11 mouse cellular contexts compared by ENCODE assay signal in the genomic region with DNA sequence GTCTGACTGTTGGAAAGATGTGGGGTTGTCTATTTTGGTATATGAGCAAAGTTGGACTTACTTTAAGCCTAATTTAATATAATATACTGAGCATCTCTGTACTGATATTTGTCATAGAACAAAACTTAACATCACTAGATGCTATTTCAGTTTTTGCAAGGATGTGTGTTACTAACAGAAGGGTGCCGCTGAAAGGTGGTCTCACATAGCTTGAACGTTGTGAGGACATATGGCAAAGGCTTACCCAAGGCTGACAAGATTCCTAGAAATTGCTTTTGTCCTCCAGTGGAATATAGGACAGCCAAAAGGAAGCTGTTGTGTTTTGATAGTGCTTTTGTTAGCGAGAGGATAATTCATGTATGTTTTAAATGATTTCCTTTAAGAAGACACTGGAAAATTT. TPM values are rescaled to one million over a fixed set of nuclear protein-coding genes. Genes with fewer than 3 reads are reported as not detected.
DNase-seq lines count a peak whose midpoint lies in the region; ATAC-seq and TF ChIP-seq lines count a peak whose summit lies in the region.
"Had no signal": no experiment of that assay in that cellular context is flagged by ENCODE, and none has a peak within 500 bp of the region (broad histone marks: within the 10 kb centered on the region; RNA-seq: fewer than 3 reads in every experiment).

No protein-coding gene starts in this region.

- H3K9ac ChIP-seq in stomach, embryonic 14.5 days (replicated peaks; ENCODE audit: low read depth, low read length): no peak overlapping the region
- no peak overlapping the region for H3K9ac ChIP-seq in stomach, postnatal 0 days (ENCODE audit: low read length)
- no peak overlapping the region for H3K9ac ChIP-seq in intestine, embryonic 15.5 days
- no peak overlapping the region for H3K9ac ChIP-seq in stomach, embryonic 16.5 days (ENCODE audit: low read length)
- H3K9ac ChIP-seq: liver, embryonic 15.5 days had no signal

- DNase-seq in heart, embryonic 10.5 days (ENCODE audit: low spot score): no peak
- no peak for DNase-seq in heart, postnatal 4 days
- DNase-seq in stomach, postnatal 0 days (ENCODE audit: low spot score): no peak
- DNase-seq in adipocyte (ENCODE audit: low spot score): no peak
- DNase-seq in spleen, postnatal 10 days (ENCODE audit: low spot score in 2 of 2): no peak
- DNase-seq: B cell, adult 2 months; cerebellum, adult 18-20 months had no signal

- no peaks in the 10 kb centered on the region for H3K9me3 ChIP-seq in heart, embryonic 10.5 days
- H3K9me3 ChIP-seq in stomach, embryonic 14.5 days (ENCODE audit: control insufficient read depth, low read depth, low read length): no peaks in the 10 kb centered on the region
- no peaks in the 10 kb centered on the region for H3K9me3 ChIP-seq in stomach, postnatal 0 days (ENCODE audit: control insufficient read depth, low read length)
- H3K9me3 ChIP-seq in intestine, embryonic 15.5 days: no peaks in the 10 kb centered on the region
- no peaks in the 10 kb centered on the region for H3K9me3 ChIP-seq in stomach, embryonic 16.5 days (replicated peaks; ENCODE audit: control insufficient read depth, low read length)
- H3K9me3 ChIP-seq: liver, embryonic 15.5 days had no signal

- WGBS in heart, embryonic 10.5 days: 62% methylated on average over 3 of the region's 3 CpGs
- WGBS in stomach, embryonic 14.5 days: 73% methylated on average over 3 of the region's 3 CpGs
- 73% methylated on average over 3 of the region's 3 CpGs for WGBS in stomach, postnatal 0 days
- WGBS in intestine, embryonic 15.5 days: 64% methylated on average over 3 of the region's 3 CpGs
- 64% methylated on average over 3 of the region's 3 CpGs for WGBS in stomach, embryonic 16.5 days

- no peak for ATAC-seq in stomach, embryonic 14.5 days (ENCODE audit: insufficient number of reproducible peaks, insufficient read depth, low FRiP score, low read depth)
- ATAC-seq in stomach, postnatal 0 days (ENCODE audit: low FRiP score, low TSS enrichment): no peak
- ATAC-seq in intestine, embryonic 15.5 days: no peak
- ATAC-seq in stomach, embryonic 16.5 days (ENCODE audit: insufficient read depth, low FRiP score): no peak

- TF ChIP-seq EP300 in stomach, postnatal 0 days (optimal IDR thresholded peaks at IDR 0.05): no peak

- H3K27me3 ChIP-seq in heart, embryonic 10.5 days (ENCODE audit: insufficient read depth, poor library complexity, severe bottlenecking): no peaks in the 10 kb centered on the region
- no peaks in the 10 kb centered on the region for H3K27me3 ChIP-seq in stomach, embryonic 14.5 days (ENCODE audit: control insufficient read depth, insufficient read depth, low read length)
- H3K27me3 ChIP-seq in stomach, postnatal 0 days (ENCODE audit: control insufficient read depth, insufficient read depth, low read length): no peaks in the 10 kb centered on the region
- no peaks in the 10 kb centered on the region for H3K27me3 ChIP-seq in intestine, embryonic 15.5 days (replicated peaks)
- no peaks in the 10 kb centered on the region for H3K27me3 ChIP-seq in stomach, embryonic 16.5 days (ENCODE audit: control insufficient read depth, insufficient read depth, low read length)

- no peak for TF ChIP-seq CTCF in stomach, postnatal 0 days (IDR thresholded peaks at IDR 0.05; ENCODE audit: low read depth)

- peak overlapping the region; percentile 12; the same call in 1 of the 2 replicates for H3K4me2 ChIP-seq in stomach, embryonic 14.5 days (replicated peaks; ENCODE audit: low read depth, low read length)
- no peak overlapping the region for H3K4me2 ChIP-seq in stomach, postnatal 0 days (replicated peaks; ENCODE audit: low read depth)
- peak overlapping the region; percentile 36 for H3K4me2 ChIP-seq in intestine, embryonic 15.5 days (replicated peaks)
- peak overlapping the region; percentile 40 for H3K4me2 ChIP-seq in stomach, embryonic 16.5 days (ENCODE audit: low read depth, low read length)
- H3K4me2 ChIP-seq: liver, embryonic 15.5 days had no signal

- no peak overlapping the region for H3K27ac ChIP-seq in heart, embryonic 10.5 days
- H3K27ac ChIP-seq in stomach, embryonic 14.5 days (ENCODE audit: low read length): no peak overlapping the region
- no peak overlapping the region for H3K27ac ChIP-seq in stomach, postnatal 0 days (replicated peaks)
- H3K27ac ChIP-seq in intestine, embryonic 15.5 days: no peak overlapping the region
- H3K27ac ChIP-seq in stomach, embryonic 16.5 days (ENCODE audit: low read length): no peak overlapping the region
- H3K27ac ChIP-seq: liver, embryonic 15.5 days had no signal

- H3K4me1 ChIP-seq in heart, embryonic 10.5 days: peaks cover 27% of the 10 kb centered on the region
- H3K4me1 ChIP-seq in stomach, embryonic 14.5 days (ENCODE audit: control insufficient read depth, insufficient read depth, low read length): peaks cover 3% of the 10 kb centered on the region; the same call in 1 of the 2 replicates
- peaks cover 6% of the 10 kb centered on the region; the same call in 1 of the 2 replicates for H3K4me1 ChIP-seq in stomach, postnatal 0 days (replicated peaks; ENCODE audit: control insufficient read depth, insufficient read depth)
- peaks cover 13% of the 10 kb centered on the region; the same call in 1 of the 2 replicates for H3K4me1 ChIP-seq in intestine, embryonic 15.5 days (replicated peaks)
- peaks cover 13% of the 10 kb centered on the region for H3K4me1 ChIP-seq in stomach, embryonic 16.5 days (ENCODE audit: control insufficient read depth, insufficient read depth, low read length)

- peak overlapping the region; percentile 96 for H3K4me3 ChIP-seq in heart, embryonic 10.5 days
- H3K4me3 ChIP-seq in stomach, embryonic 14.5 days (ENCODE audit: low read depth, low read length): no peak overlapping the region
- H3K4me3 ChIP-seq in stomach, postnatal 0 days (ENCODE audit: low read depth, low read length): no peak overlapping the region
- no peak overlapping the region for H3K4me3 ChIP-seq in intestine, embryonic 15.5 days (replicated peaks)
- 0 out of 2 replicates have a peak overlapping the region, but pooled peaks have one; percentile 10 for H3K4me3 ChIP-seq in stomach, embryonic 16.5 days (replicated peaks; ENCODE audit: low read length)
- H3K4me3 ChIP-seq: liver, embryonic 15.5 days had no signal

- no peaks in the 10 kb centered on the region for H3K36me3 ChIP-seq in heart, embryonic 10.5 days
- no peaks in the 10 kb centered on the region for H3K36me3 ChIP-seq in stomach, embryonic 14.5 days (ENCODE audit: control insufficient read depth, insufficient read depth, low read length)
- no peaks in the 10 kb centered on the region for H3K36me3 ChIP-seq in stomach, postnatal 0 days (ENCODE audit: control insufficient read depth, insufficient read depth, low read length)
- H3K36me3 ChIP-seq in intestine, embryonic 15.5 days: no peaks in the 10 kb centered on the region
- no peaks in the 10 kb centered on the region for H3K36me3 ChIP-seq in stomach, embryonic 16.5 days (ENCODE audit: control insufficient read depth, insufficient read depth, low read length)
- H3K36me3 ChIP-seq: liver, embryonic 15.5 days had no signal

RNA-seq across cellular contexts. Expression of gene Phlpp1, which starts 3.8 kb away (rescaled TPM):
- polyA plus RNA-seq in heart, embryonic 10.5 days (2016; fragmentation: Nextera tagmentation; extraction: Ambion mirVana): 4.2 and 4.5 TPM in 2 replicates
- total RNA-seq in heart, postnatal 4 days (2021): 10 to 100 TPM; 21.7 to 21.9 TPM
- polyA plus RNA-seq in stomach, embryonic 14.5 days (2014; fragmentation: Nextera tagmentation; extraction: Ambion mirVana): 3.8 and 4.3 TPM in 2 replicates
- 1.3 and 1.5 TPM in 2 replicates for polyA plus RNA-seq in stomach, postnatal 0 days (2015; fragmentation: Nextera tagmentation; extraction: Ambion mirVana)
- polyA plus RNA-seq in intestine, embryonic 15.5 days (2015; fragmentation: Nextera tagmentation; extraction: Ambion mirVana): 3.2 and 4.0 TPM in 2 replicates
- 2.2 and 2.4 TPM in 2 replicates for polyA plus RNA-seq in stomach, embryonic 16.5 days (2015; fragmentation: Nextera tagmentation; extraction: Ambion mirVana)

Comparison
In these comparisons a context has a peak if more than half of its experiments do, and no peak if none do; other contexts are left out.
1. H3K4me3 ChIP-seq: peak in heart, embryonic 10.5 days (single experiment) and stomach, embryonic 16.5 days (single experiment); none in stomach, embryonic 14.5 days (single experiment), stomach, postnatal 0 days (single experiment) and intestine, embryonic 15.5 days (single experiment).